Mouse (Mus musculus) spleen, adult 2 months (tissue): ENCODE results near the gene Styk1. TPM values are rescaled to one million over a fixed set of nuclear protein-coding genes. Genes with fewer than 3 reads are reported as not detected.

ENCODE experiments used
- DNase-seq, 2 experiments: peaks; one replicate each; pipeline versions ENCODE4 v3.0.0 to v3.0.0-alpha.2; 2012 to 2021; ENCODE audit warnings: low spot score in 2 of 2, low read depth in 1 of 2
- H3K27ac ChIP-seq: fragments of 200-500 bp; 2 replicates; pipeline ENCODE4 v1.5.1; 2012; ENCODE audit warnings: low read length, inconsistent platforms; ENCODE audit not compliant: insufficient read depth
- H3K27me3 ChIP-seq: fragments of 200-500 bp; 2 replicates; pipeline ENCODE4 v1.6.1; 2012; ENCODE audit warnings: mild to moderate bottlenecking, moderate library complexity, low read length, inconsistent platforms; ENCODE audit not compliant: control insufficient read depth, insufficient read depth
- H3K36me3 ChIP-seq: fragments of 200-500 bp; 2 replicates; pipeline ENCODE4 v1.6.1; 2012; ENCODE audit warnings: mild to moderate bottlenecking, low read length, inconsistent platforms; ENCODE audit not compliant: control insufficient read depth, insufficient read depth
- H3K4me1 ChIP-seq: fragments of 200-500 bp; 2 replicates; pipeline ENCODE4 v1.6.1; 2011; ENCODE audit warnings: inconsistent platforms; ENCODE audit not compliant: control insufficient read depth, insufficient read depth, insufficient read length
- H3K4me3 ChIP-seq: fragments of 200-500 bp; 2 replicates; pipeline ENCODE4 v1.5.1; 2011; ENCODE audit warnings: mild to moderate bottlenecking, inconsistent platforms; ENCODE audit not compliant: insufficient read depth, insufficient read length; ENCODE audit errors: extremely low read depth
- CTCF ChIP-seq: fragments of 200-500 bp; IDR thresholded peaks from 2 replicates; pipeline ENCODE4 v1.5.1; 2011; ENCODE audit warnings: mild to moderate bottlenecking, inconsistent platforms; ENCODE audit not compliant: insufficient read depth, insufficient read length, insufficient replicate concordance; ENCODE audit errors: extremely low read depth
- POLR2A ChIP-seq: fragments of 200-500 bp; IDR thresholded peaks from 2 replicates; pipeline ENCODE4 v1.6.1; 2011; ENCODE audit warnings: low read depth, low read length, inconsistent platforms
- WGBS: fragments of 180-500 bp; shearing (Covaris S2); methylation state at CpG from one replicate; pipeline ENCODE4 v1.1.7; 2018; 5-methylcytosine and 5-hydroxymethylcytosine counted together
- polyA plus RNA-seq: library from polyadenylated mRNA; depleted of rRNA; stranded (reverse); fragments of >200 nt; gene quantifications from 2 replicates; pipeline ENCODE4 v1.2.3, GENCODE M21; 2012; rRNA removed

The Styk1 gene
- polyA plus RNA-seq, 1 experiment = 1.3 TPM

GRCm38 (mm10) chr6:131276659-131277058 lies 76.7 kb downstream of the Styk1 start:
- TF ChIP-seq CTCF = no peak
- TF ChIP-seq POLR2A = no peak
- Histone ChIP-seq H3K27ac (no peak overlapping the region), H3K4me3 (no peak overlapping the region), H3K27me3 (no peaks in the 10 kb centered on the region), H3K36me3 (peaks cover 2% of the 10 kb centered on the region; the same call in 1 of the 2 replicates), H3K4me1 (no peaks in the 10 kb centered on the region)
- DNase-seq = no peak
- 70% methylated on average over 4 of the region's 4 CpGs for WGBS

- Histone ChIP-seq H3K27ac (no peak overlapping the region), H3K27me3 (no peaks in the 10 kb centered on the region), H3K4me1 (no peaks in the 10 kb centered on the region), H3K36me3 (peaks cover under 1% of the 10 kb centered on the region; the same call in 1 of the 2 replicates), H3K4me3 (no peak overlapping the region)
- 90% methylated on average over 1 of the region's 1 CpGs for WGBS
- no peak for DNase-seq
- TF ChIP-seq CTCF (no peak), POLR2A (no peak)
These were observed 81.1 kb downstream of the Styk1 start for GRCm38 (mm10) chr6:131272311-131272710.

- H3K4me3 ChIP-seq = no peak overlapping the region
- WGBS = 63% methylated on average over 1 of the region's 1 CpGs
- no peaks in the 10 kb centered on the region for H3K4me1 ChIP-seq
- no peak overlapping the region for H3K27ac ChIP-seq
- no peaks in the 10 kb centered on the region for H3K27me3 ChIP-seq
- TF ChIP-seq CTCF = no peak
- no peak for TF ChIP-seq POLR2A
- no peaks in the 10 kb centered on the region for H3K36me3 ChIP-seq
- DNase-seq = no peak
These were observed 83.1 kb downstream of the Styk1 start for GRCm38 (mm10) chr6:131270312-131270711.

GRCm38 (mm10) chr6:131269599-131269998 lies 83.8 kb downstream of the Styk1 start:
- no peaks in the 10 kb centered on the region for H3K27me3 ChIP-seq
- H3K4me1 ChIP-seq = no peaks in the 10 kb centered on the region
- no peak overlapping the region for H3K27ac ChIP-seq
- DNase-seq = no peak
- H3K36me3 ChIP-seq = no peaks in the 10 kb centered on the region
- TF ChIP-seq POLR2A = no peak
- TF ChIP-seq CTCF = no peak
- WGBS = 40% methylated on average over 2 of the region's 2 CpGs
- H3K4me3 ChIP-seq = no peak overlapping the region

DNA sequence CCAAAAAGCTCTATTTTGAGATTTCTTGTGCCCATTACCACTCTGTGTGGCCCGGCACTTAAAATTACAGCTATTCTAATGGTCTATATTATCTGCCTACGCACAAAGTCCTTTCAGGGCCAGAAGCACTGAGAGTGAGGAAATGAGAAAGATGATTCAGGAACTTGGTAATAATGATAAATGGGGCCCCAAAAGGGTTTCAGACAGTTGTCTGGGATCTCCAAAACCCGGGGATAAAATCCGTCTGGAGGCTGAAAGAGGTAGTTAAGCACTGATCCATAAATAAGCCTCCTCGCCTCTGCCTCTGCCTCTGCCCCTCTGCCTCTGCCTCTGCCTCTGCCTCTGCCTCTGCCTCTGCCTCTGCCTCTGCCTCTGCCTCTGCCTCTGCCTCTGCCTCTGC lies 89.2 kb downstream of the Styk1 start:
- TF ChIP-seq POLR2A = no peak
- no peak for TF ChIP-seq CTCF
- no peak for DNase-seq

DNA sequence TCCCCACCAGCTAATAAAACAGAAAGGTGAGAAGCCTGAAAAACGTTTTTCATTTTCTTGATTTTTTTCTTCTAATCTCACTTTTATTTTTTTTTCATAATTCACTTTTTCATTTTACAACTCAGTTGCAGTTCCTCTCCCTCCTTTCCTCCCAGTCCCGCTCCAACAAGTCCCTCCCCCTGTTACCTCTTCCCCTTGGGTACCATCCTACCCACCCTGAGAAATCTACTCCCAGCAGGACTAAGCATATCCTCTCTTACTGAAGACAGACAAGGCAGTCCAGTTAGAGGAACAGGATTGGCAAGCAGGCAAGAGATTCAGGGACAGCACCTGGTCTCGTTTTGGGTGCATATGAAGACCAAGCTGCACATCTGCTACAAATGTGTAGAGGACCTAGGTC lies 90.6 kb downstream of the Styk1 start:
- H3K4me3 ChIP-seq = no peak overlapping the region

More for the DNA sequence above, 89.2 kb downstream of the Styk1 start:
- Histone ChIP-seq H3K4me3 (no peak overlapping the region), H3K4me1 (no peaks in the 10 kb centered on the region), H3K36me3 (no peaks in the 10 kb centered on the region), H3K27ac (no peak overlapping the region), H3K27me3 (no peaks in the 10 kb centered on the region)
- 69% methylated on average over 5 of the region's 5 CpGs for WGBS

GRCm38 (mm10) chr6:131262009-131262408 lies 91.4 kb downstream of the Styk1 start:
- Histone ChIP-seq H3K4me1 (no peaks in the 10 kb centered on the region), H3K4me3 (no peak overlapping the region), H3K36me3 (no peaks in the 10 kb centered on the region), H3K27me3 (no peaks in the 10 kb centered on the region), H3K27ac (no peak overlapping the region)
- 66% methylated on average over 3 of the region's 3 CpGs for WGBS
- no peak for TF ChIP-seq POLR2A
- no peak for TF ChIP-seq CTCF
- no peak for DNase-seq

More for the DNA sequence above, 90.6 kb downstream of the Styk1 start:
- H3K27ac ChIP-seq = no peak overlapping the region
- DNase-seq = no peak
- H3K27me3 ChIP-seq = no peaks in the 10 kb centered on the region
- no peaks in the 10 kb centered on the region for H3K36me3 ChIP-seq
- 59% methylated on average over 3 of the region's 3 CpGs for WGBS
- no peak for TF ChIP-seq CTCF
- TF ChIP-seq POLR2A = no peak
- no peaks in the 10 kb centered on the region for H3K4me1 ChIP-seq

Other genes with a start within 250 kb of the Styk1 start
- 0.23 and 0.29 TPM in 2 replicates for gene Klra2, start 106.2 kb downstream of the Styk1 start, polyA plus RNA-seq
- gene Magohb, start 60.4 kb downstream of the Styk1 start, polyA plus RNA-seq = 0.41 and 0.44 TPM in 2 replicates
- 66.5 and 90.9 TPM in 2 replicates for gene Ybx3, start 34.9 kb upstream of the Styk1 start, polyA plus RNA-seq
- not detected in 2 replicates for gene 5430401F13Rik, start 132.8 kb upstream of the Styk1 start, polyA plus RNA-seq
- gene Gm6619, start 132.8 kb upstream of the Styk1 start, polyA plus RNA-seq = not detected in 2 replicates